Mouse (Mus musculus) heart, embryonic 12.5 days (tissue): Measurements from ENCODE around the gene Pyroxd2. TPM values are rescaled to one million over a fixed set of nuclear protein-coding genes. Genes with fewer than 3 reads are reported as not detected.
A peak's percentile ranks its signal among the peaks of the same experiment; 100 is the strongest.

Experiments
- ATAC-seq: fragments of 200-750 bp; cut with Nextera tagmentation; 2 replicates; pipeline ENCODE4 v1.8.0; 2017; ENCODE audit warnings: moderate TSS enrichment, moderate library complexity; ENCODE audit not compliant: insufficient number of reproducible peaks, low FRiP score
- H3K27ac ChIP-seq: fragments of 300-500 bp; sonication (generic); 2 replicates; pipeline ENCODE4 v1.5.1; 2016; ENCODE audit warnings: mild to moderate bottlenecking, moderate library complexity; ENCODE audit not compliant: poor library complexity, severe bottlenecking
- H3K27me3 ChIP-seq: fragments of 300-500 bp; sonication (generic); replicated peaks from 2 replicates; pipeline ENCODE4 v1.6.1; 2016; ENCODE audit warnings: mild to moderate bottlenecking, moderate library complexity
- H3K36me3 ChIP-seq: fragments of 300-500 bp; sonication (generic); 2 replicates; pipeline ENCODE4 v1.6.1; 2016; ENCODE audit warnings: mild to moderate bottlenecking, moderate library complexity
- H3K4me1 ChIP-seq: fragments of 300-500 bp; sonication (generic); replicated peaks from 2 replicates; pipeline ENCODE4 v1.6.1; 2016; ENCODE audit warnings: mild to moderate bottlenecking
- H3K4me2 ChIP-seq: fragments of 300-500 bp; sonication (generic); 2 replicates; pipeline ENCODE4 v1.6.1; 2016; ENCODE audit warnings: mild to moderate bottlenecking, moderate library complexity
- H3K4me3 ChIP-seq: fragments of 300-500 bp; sonication (generic); 2 replicates; pipeline ENCODE4 v1.5.1; 2016; ENCODE audit warnings: mild to moderate bottlenecking
- H3K9ac ChIP-seq: fragments of 300-500 bp; sonication (generic); 2 replicates; pipeline ENCODE4 v1.6.1; 2016; ENCODE audit warnings: mild to moderate bottlenecking, moderate library complexity
- H3K9me3 ChIP-seq: fragments of 300-500 bp; sonication (generic); replicated peaks from 2 replicates; pipeline ENCODE4 v1.6.1; 2016; ENCODE audit warnings: mild to moderate bottlenecking, moderate library complexity
- WGBS: fragments of 180-500 bp; shearing (Covaris S2); methylation state at CpG from one replicate; pipeline ENCODE4 v1.1.7; 2016; 5-methylcytosine and 5-hydroxymethylcytosine counted together
- polyA plus RNA-seq: library from polyadenylated mRNA; unstranded; fragments of >200 nt; fragmentation: Nextera tagmentation; extraction: Ambion mirVana; gene quantifications from 2 replicates; pipeline ENCODE4 v1.2.1, GENCODE M21; 2016

Pyroxd2 gene
- polyA plus RNA-seq, 1 experiment from 2014 or later: 4.3 TPM

- peaks cover 10% of the 10 kb centered on the region; the same call in 1 of the 2 replicates for H3K4me1 ChIP-seq
- no peak overlapping the region for H3K4me2 ChIP-seq
- no peaks in the 10 kb centered on the region for H3K36me3 ChIP-seq
- no peak overlapping the region for H3K4me3 ChIP-seq
- no peaks in the 10 kb centered on the region; the same call in 1 of the 2 replicates for H3K27me3 ChIP-seq
- no peak overlapping the region for H3K27ac ChIP-seq
- 56% methylated on average over 16 of the region's 16 CpGs for WGBS
- ATAC-seq: 0 out of 2 replicates have a peak, but pooled peaks have one; percentile 15
- H3K9me3 ChIP-seq: no peaks in the 10 kb centered on the region
- H3K9ac ChIP-seq: no peak overlapping the region
Measured at GRCm38 (mm10) chr19:42725056-42725972, 27.3 kb downstream of the Pyroxd2 start.

GRCm38 (mm10) chr19:42723302-42723701, 29.3 kb downstream of the Pyroxd2 start:
- Histone ChIP-seq H3K4me2 (no peak overlapping the region), H3K9ac (no peak overlapping the region), H3K36me3 (no peaks in the 10 kb centered on the region), H3K4me3 (no peak overlapping the region), H3K4me1 (peaks cover 10% of the 10 kb centered on the region; the same call in 1 of the 2 replicates), H3K27me3 (no peaks in the 10 kb centered on the region; the same call in 1 of the 2 replicates), H3K9me3 (no peaks in the 10 kb centered on the region), H3K27ac (no peak overlapping the region)
- 69% methylated on average over 6 of the region's 6 CpGs for WGBS
- no peak for ATAC-seq

- Histone ChIP-seq H3K27me3 (no peaks in the 10 kb centered on the region; the same call in 1 of the 2 replicates), H3K9me3 (no peaks in the 10 kb centered on the region), H3K4me2 (no peak overlapping the region), H3K4me3 (no peak overlapping the region), H3K27ac (no peak overlapping the region), H3K36me3 (no peaks in the 10 kb centered on the region), H3K4me1 (peaks cover 10% of the 10 kb centered on the region; the same call in 1 of the 2 replicates), H3K9ac (no peak overlapping the region)
- WGBS: 48% methylated on average over 2 of the region's 2 CpGs
- no peak for ATAC-seq
Measured at GRCm38 (mm10) chr19:42722500-42722899, 30.1 kb downstream of the Pyroxd2 start.

GRCm38 (mm10) chr19:42718101-42718500, 34.5 kb downstream of the Pyroxd2 start:
- H3K27me3 ChIP-seq: no peaks in the 10 kb centered on the region; the same call in 1 of the 2 replicates
- WGBS: 86% methylated on average over 3 of the region's 3 CpGs
- H3K4me3 ChIP-seq: no peak overlapping the region
- H3K36me3 ChIP-seq: no peaks in the 10 kb centered on the region
- H3K9me3 ChIP-seq: no peaks in the 10 kb centered on the region
- H3K4me1 ChIP-seq: no peaks in the 10 kb centered on the region
- H3K4me2 ChIP-seq: no peak overlapping the region
- H3K9ac ChIP-seq: no peak overlapping the region
- H3K27ac ChIP-seq: no peak overlapping the region
- ATAC-seq: no peak

GRCm38 (mm10) chr19:42717668-42718067, 34.9 kb downstream of the Pyroxd2 start:
- no peak for ATAC-seq
- Histone ChIP-seq H3K27me3 (no peaks in the 10 kb centered on the region; the same call in 1 of the 2 replicates), H3K27ac (no peak overlapping the region), H3K4me2 (no peak overlapping the region), H3K36me3 (no peaks in the 10 kb centered on the region), H3K9ac (no peak overlapping the region), H3K9me3 (no peaks in the 10 kb centered on the region), H3K4me3 (no peak overlapping the region), H3K4me1 (no peaks in the 10 kb centered on the region)
- WGBS: 66% methylated on average over 5 of the region's 5 CpGs

GRCm38 (mm10) chr19:42716507-42716906, 36.1 kb downstream of the Pyroxd2 start:
- Histone ChIP-seq H3K27me3 (no peaks in the 10 kb centered on the region; the same call in 1 of the 2 replicates), H3K4me3 (no peak overlapping the region), H3K4me1 (peaks cover 6% of the 10 kb centered on the region; the same call in 1 of the 2 replicates), H3K9ac (no peak overlapping the region), H3K27ac (no peak overlapping the region), H3K9me3 (no peaks in the 10 kb centered on the region), H3K4me2 (no peak overlapping the region), H3K36me3 (no peaks in the 10 kb centered on the region)
- WGBS: 65% methylated on average over 7 of the region's 7 CpGs
- ATAC-seq: no peak

- no peak overlapping the region for H3K4me3 ChIP-seq
- WGBS: 77% methylated on average over 9 of the region's 9 CpGs
Measured at GRCm38 (mm10) chr19:42713770-42714169, 38.8 kb downstream of the Pyroxd2 start.

GRCm38 (mm10) chr19:42699426-42699825, 53.1 kb downstream of the Pyroxd2 start:
- Histone ChIP-seq H3K27me3 (no peaks in the 10 kb centered on the region), H3K4me3 (no peak overlapping the region), H3K36me3 (no peaks in the 10 kb centered on the region), H3K9me3 (no peaks in the 10 kb centered on the region), H3K4me2 (no peak overlapping the region), H3K4me1 (peaks cover 5% of the 10 kb centered on the region), H3K27ac (no peak overlapping the region), H3K9ac (no peak overlapping the region)
- 84% methylated on average over 10 of the region's 10 CpGs for WGBS
- ATAC-seq: no peak

More at GRCm38 (mm10) chr19:42713770-42714169, 38.8 kb downstream of the Pyroxd2 start:
- no peaks in the 10 kb centered on the region for H3K9me3 ChIP-seq
- H3K36me3 ChIP-seq: no peaks in the 10 kb centered on the region
- ATAC-seq: no peak
- no peak overlapping the region for H3K4me2 ChIP-seq
- H3K27me3 ChIP-seq: no peaks in the 10 kb centered on the region
- peaks cover 7% of the 10 kb centered on the region; the same call in 1 of the 2 replicates for H3K4me1 ChIP-seq
- no peak overlapping the region for H3K27ac ChIP-seq
- no peak overlapping the region for H3K9ac ChIP-seq

GRCm38 (mm10) chr19:42698576-42698975, 54.0 kb downstream of the Pyroxd2 start:
- Histone ChIP-seq H3K9me3 (no peaks in the 10 kb centered on the region), H3K27ac (no peak overlapping the region), H3K4me1 (peaks cover 5% of the 10 kb centered on the region), H3K4me2 (no peak overlapping the region), H3K36me3 (no peaks in the 10 kb centered on the region), H3K27me3 (no peaks in the 10 kb centered on the region), H3K4me3 (no peak overlapping the region), H3K9ac (no peak overlapping the region)
- WGBS: 64% methylated on average over 2 of the region's 2 CpGs
- ATAC-seq: no peak

- ATAC-seq: no peak
- H3K4me2 ChIP-seq: no peak overlapping the region
- 78% methylated on average over 6 of the region's 6 CpGs for WGBS
Measured at GRCm38 (mm10) chr19:42697336-42697735, 55.2 kb downstream of the Pyroxd2 start.

GRCm38 (mm10) chr19:42690256-42690655, 62.3 kb downstream of the Pyroxd2 start:
- Histone ChIP-seq H3K36me3 (no peaks in the 10 kb centered on the region), H3K27me3 (no peaks in the 10 kb centered on the region), H3K4me2 (no peak overlapping the region), H3K4me3 (no peak overlapping the region), H3K27ac (no peak overlapping the region), H3K4me1 (no peaks in the 10 kb centered on the region), H3K9ac (no peak overlapping the region), H3K9me3 (no peaks in the 10 kb centered on the region)
- 71% methylated on average over 1 of the region's 1 CpGs for WGBS
- ATAC-seq: no peak

More at GRCm38 (mm10) chr19:42697336-42697735, 55.2 kb downstream of the Pyroxd2 start:
- Histone ChIP-seq H3K4me1 (peaks cover 5% of the 10 kb centered on the region), H3K4me3 (no peak overlapping the region), H3K27ac (no peak overlapping the region), H3K9ac (no peak overlapping the region), H3K9me3 (no peaks in the 10 kb centered on the region), H3K27me3 (no peaks in the 10 kb centered on the region), H3K36me3 (no peaks in the 10 kb centered on the region)
